Mouse (Mus musculus): ENCODE measurements around the gene Pigyl.

DNA sequence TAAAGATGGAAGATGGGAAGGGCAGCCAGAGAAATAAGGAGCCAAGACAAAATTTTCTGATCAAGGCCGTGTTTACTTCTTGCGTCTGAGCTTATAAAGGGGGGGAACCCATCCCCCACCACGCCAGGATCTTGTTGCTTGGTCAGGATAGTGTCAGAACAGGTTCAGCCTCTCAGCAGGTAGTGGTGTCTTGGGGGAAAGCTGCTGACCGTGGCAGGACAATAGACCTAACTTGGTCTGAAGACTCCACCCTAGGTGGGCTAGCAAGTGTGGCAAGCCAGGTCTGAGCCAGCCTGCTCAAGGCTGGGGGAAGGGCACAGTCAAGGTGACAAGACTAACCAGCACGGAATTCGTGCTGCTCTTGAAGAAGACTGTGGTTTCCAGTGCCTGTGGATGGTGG lies 4.7 kb downstream of the Pigyl start:
- TF ChIP-seq CTCF (IDR thresholded peaks at IDR 0.05; ENCODE audit: control insufficient read depth, insufficient read depth, insufficient replicate concordance, low read depth, low read length) = no peak
- no peak for TF ChIP-seq POLR2A (IDR thresholded peaks at IDR 0.05; ENCODE audit: control insufficient read depth, low read depth, low read length)

Data from testis, adult 2 months (tissue).